Mouse (Mus musculus): ENCODE results near the gene Gm26602. TPM values are rescaled to one million over a fixed set of nuclear protein-coding genes. Genes with fewer than 3 reads are reported as not detected.
"Not testable (repeated sequence)": the region's sequence is repeated elsewhere in the genome, so short reads cannot be mapped to it uniquely, and the experiment has no call there.

The Gm26602 gene
- polyA plus RNA-seq, 1 experiment from 2014 or later: 5.3 TPM

- H3K27ac ChIP-seq (ENCODE audit: low read length): no peak overlapping the region
- 31% methylated on average over 3 of the region's 3 CpGs for WGBS
- peaks cover 25% of the 10 kb centered on the region for H3K4me1 ChIP-seq (ENCODE audit: control insufficient read depth, insufficient read depth, low read length)
- no peaks in the 10 kb centered on the region for H3K27me3 ChIP-seq (ENCODE audit: control insufficient read depth, insufficient read depth, low read length)
- no peak for ATAC-seq (ENCODE audit: insufficient number of reproducible peaks, insufficient read depth, low FRiP score, low read depth)
- H3K4me3 ChIP-seq (ENCODE audit: low read depth, low read length): no peak overlapping the region
- no peak overlapping the region for H3K4me2 ChIP-seq (replicated peaks; ENCODE audit: low read depth, low read length)
- H3K9me3 ChIP-seq (ENCODE audit: control insufficient read depth, low read depth, low read length): no peaks in the 10 kb centered on the region
- H3K36me3 ChIP-seq (ENCODE audit: control insufficient read depth, insufficient read depth, low read length): no peaks in the 10 kb centered on the region
- no peak overlapping the region for H3K9ac ChIP-seq (replicated peaks; ENCODE audit: low read depth, low read length)
Observed at GRCm38 (mm10) chr10:79879527-79879926, 31.1 kb upstream of the Gm26602 start.

DNA sequence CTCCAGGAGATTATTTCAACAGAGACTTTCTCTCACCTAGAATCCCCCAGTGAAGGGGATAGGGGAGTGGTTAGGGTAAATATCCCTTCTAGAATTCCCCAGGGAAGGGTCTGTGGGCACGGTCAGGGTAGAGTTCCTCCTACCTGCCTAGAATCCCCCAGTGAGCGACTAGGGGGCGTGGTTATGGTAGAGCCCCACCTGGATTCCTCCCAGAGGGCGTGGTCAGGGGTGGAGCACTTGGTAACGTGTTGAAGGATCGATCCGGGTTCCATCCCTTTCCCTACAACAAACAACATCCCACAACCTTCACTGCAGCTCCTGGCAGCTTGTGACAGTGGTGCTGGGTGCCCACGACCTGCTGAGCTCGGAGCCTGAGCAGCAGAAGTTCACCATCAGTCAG, 29.9 kb upstream of the Gm26602 start:
- H3K4me3 ChIP-seq (ENCODE audit: low read depth, low read length): no peak overlapping the region
- H3K9me3 ChIP-seq (ENCODE audit: control insufficient read depth, low read depth, low read length): no peaks in the 10 kb centered on the region
- no peaks in the 10 kb centered on the region for H3K27me3 ChIP-seq (ENCODE audit: control insufficient read depth, insufficient read depth, low read length)
- ATAC-seq (ENCODE audit: insufficient number of reproducible peaks, insufficient read depth, low FRiP score, low read depth): no peak
- H3K36me3 ChIP-seq (ENCODE audit: control insufficient read depth, insufficient read depth, low read length): no peaks in the 10 kb centered on the region
- H3K4me2 ChIP-seq (replicated peaks; ENCODE audit: low read depth, low read length): no peak overlapping the region
- 18% methylated on average over 9 of the region's 9 CpGs for WGBS
- no peak overlapping the region for H3K27ac ChIP-seq (ENCODE audit: low read length)
- no peak overlapping the region for H3K9ac ChIP-seq (replicated peaks; ENCODE audit: low read depth, low read length)
- peaks cover 19% of the 10 kb centered on the region for H3K4me1 ChIP-seq (ENCODE audit: control insufficient read depth, insufficient read depth, low read length)

DNA sequence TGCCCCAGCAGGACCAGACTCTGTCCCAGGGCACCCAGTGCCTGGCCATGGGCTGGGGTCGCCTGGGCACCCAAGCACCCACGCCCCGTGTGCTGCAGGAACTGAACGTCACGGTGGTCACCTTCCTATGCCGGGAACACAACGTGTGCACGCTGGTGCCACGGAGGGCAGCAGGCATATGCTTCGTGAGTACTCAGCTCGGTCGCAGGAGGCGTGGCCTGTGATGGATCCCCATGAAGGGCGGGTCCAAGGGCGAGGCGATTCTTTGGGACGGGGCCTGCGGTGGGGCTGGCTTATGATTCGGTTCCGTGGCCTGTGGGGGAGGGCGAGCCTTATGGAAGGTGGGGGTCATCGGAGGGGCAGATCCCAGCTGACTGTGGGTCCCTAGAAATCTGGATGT, 28.7 kb upstream of the Gm26602 start:
- 8% methylated on average over 22 of the region's 22 CpGs for WGBS
- Histone ChIP-seq H3K4me1 (ENCODE audit: control insufficient read depth, insufficient read depth, low read length) (peaks cover 19% of the 10 kb centered on the region), H3K4me3 (ENCODE audit: low read depth, low read length) (no peak overlapping the region), H3K9me3 (ENCODE audit: control insufficient read depth, low read depth, low read length) (no peaks in the 10 kb centered on the region), H3K36me3 (ENCODE audit: control insufficient read depth, insufficient read depth, low read length) (no peaks in the 10 kb centered on the region), H3K27me3 (ENCODE audit: control insufficient read depth, insufficient read depth, low read length) (no peaks in the 10 kb centered on the region), H3K27ac (ENCODE audit: low read length) (no peak overlapping the region), H3K4me2 (replicated peaks; ENCODE audit: low read depth, low read length) (peak overlapping the region; percentile 37), H3K9ac (replicated peaks; ENCODE audit: low read depth, low read length) (no peak overlapping the region)
- ATAC-seq (ENCODE audit: insufficient number of reproducible peaks, insufficient read depth, low FRiP score, low read depth): peak; percentile 37; the same call in 1 of the 2 replicates

GRCm38 (mm10) chr10:79883297-79884084, 27.2 kb upstream of the Gm26602 start:
- no peaks in the 10 kb centered on the region for H3K27me3 ChIP-seq (ENCODE audit: control insufficient read depth, insufficient read depth, low read length)
- H3K27ac ChIP-seq (ENCODE audit: low read length): no peak overlapping the region
- peaks cover 19% of the 10 kb centered on the region for H3K4me1 ChIP-seq (ENCODE audit: control insufficient read depth, insufficient read depth, low read length)
- no peaks in the 10 kb centered on the region for H3K36me3 ChIP-seq (ENCODE audit: control insufficient read depth, insufficient read depth, low read length)
- no peaks in the 10 kb centered on the region for H3K9me3 ChIP-seq (ENCODE audit: control insufficient read depth, low read depth, low read length)
- H3K9ac ChIP-seq (replicated peaks; ENCODE audit: low read depth, low read length): no peak overlapping the region
- ATAC-seq (ENCODE audit: insufficient number of reproducible peaks, insufficient read depth, low FRiP score, low read depth): no peak
- WGBS: 18% methylated on average over 22 of the region's 22 CpGs
- H3K4me2 ChIP-seq (replicated peaks; ENCODE audit: low read depth, low read length): no peak overlapping the region
- H3K4me3 ChIP-seq (ENCODE audit: low read depth, low read length): no peak overlapping the region

DNA sequence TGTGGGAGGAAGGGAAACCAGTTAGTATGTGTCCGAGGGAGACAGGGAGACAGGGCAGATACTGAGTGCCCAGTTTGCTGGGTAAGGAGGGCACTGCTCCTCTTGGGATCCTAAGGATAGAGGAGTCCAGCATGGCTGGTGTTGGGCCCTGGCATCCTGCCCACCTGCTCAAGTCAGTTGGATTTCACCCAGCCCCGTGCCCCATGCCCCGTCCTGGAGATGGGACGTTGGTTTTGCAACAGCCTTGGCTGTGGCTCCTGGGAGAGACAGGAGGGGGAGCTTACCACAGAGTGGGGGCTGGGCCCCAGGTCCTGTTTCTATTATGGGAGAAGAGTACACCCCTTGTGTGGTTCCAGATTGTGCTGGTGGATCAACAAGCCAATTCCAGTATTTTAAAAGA, 26.2 kb upstream of the Gm26602 start:
- Histone ChIP-seq H3K9ac (replicated peaks; ENCODE audit: low read depth, low read length) (no peak overlapping the region), H3K9me3 (ENCODE audit: control insufficient read depth, low read depth, low read length) (no peaks in the 10 kb centered on the region), H3K4me3 (ENCODE audit: low read depth, low read length) (no peak overlapping the region), H3K27ac (ENCODE audit: low read length) (no peak overlapping the region), H3K36me3 (ENCODE audit: control insufficient read depth, insufficient read depth, low read length) (no peaks in the 10 kb centered on the region), H3K4me1 (ENCODE audit: control insufficient read depth, insufficient read depth, low read length) (peaks cover 17% of the 10 kb centered on the region), H3K4me2 (replicated peaks; ENCODE audit: low read depth, low read length) (no peak overlapping the region), H3K27me3 (ENCODE audit: control insufficient read depth, insufficient read depth, low read length) (no peaks in the 10 kb centered on the region)
- WGBS: 71% methylated on average over 4 of the region's 4 CpGs
- no peak for ATAC-seq (ENCODE audit: insufficient number of reproducible peaks, insufficient read depth, low FRiP score, low read depth)

GRCm38 (mm10) chr10:79884938-79885337, 25.7 kb upstream of the Gm26602 start:
- H3K4me2 ChIP-seq (replicated peaks; ENCODE audit: low read depth, low read length); ATAC-seq (ENCODE audit: insufficient number of reproducible peaks, insufficient read depth, low FRiP score, low read depth); H3K4me3 ChIP-seq (ENCODE audit: low read depth, low read length); H3K27ac ChIP-seq (ENCODE audit: low read length); H3K9ac ChIP-seq (replicated peaks; ENCODE audit: low read depth, low read length); H3K36me3 ChIP-seq (ENCODE audit: control insufficient read depth, insufficient read depth, low read length); H3K9me3 ChIP-seq (ENCODE audit: control insufficient read depth, low read depth, low read length); H3K27me3 ChIP-seq (ENCODE audit: control insufficient read depth, insufficient read depth, low read length): not testable (repeated sequence)
- WGBS: 66% methylated on average over 2 of the region's 3 CpGs
- H3K4me1 ChIP-seq (ENCODE audit: control insufficient read depth, insufficient read depth, low read length): peaks cover 12% of the 10 kb centered on the region

DNA sequence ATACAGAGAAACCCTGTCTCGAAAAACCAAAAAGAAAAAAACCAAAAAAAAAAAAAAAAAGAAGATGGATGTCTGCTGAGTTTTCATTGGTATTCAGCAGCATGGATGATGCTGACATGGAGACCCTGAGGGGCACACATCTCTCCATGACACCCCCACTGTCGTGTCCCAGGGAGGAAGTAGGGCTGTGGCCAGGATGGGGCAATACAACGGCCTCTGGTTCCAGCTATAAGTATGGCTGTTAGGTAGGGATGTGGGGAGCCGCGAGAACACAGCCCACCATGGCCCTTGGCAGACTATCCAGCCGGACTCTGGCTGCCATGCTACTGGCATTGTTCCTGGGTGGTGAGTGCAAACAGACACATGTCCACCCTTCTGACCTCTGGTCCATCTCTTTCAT, 24.6 kb upstream of the Gm26602 start, which contains the start of gene Elane:
Gene Elane (plus strand): TSS at position 194 of the 400 bp plus-strand sequence.
- Histone ChIP-seq H3K9ac (replicated peaks; ENCODE audit: low read depth, low read length) (no peak within 1 kb of the TSS), H3K4me2 (replicated peaks; ENCODE audit: low read depth, low read length) (no peak within 1 kb of the TSS), H3K4me3 (ENCODE audit: low read depth, low read length) (no peak within 1 kb of the TSS), H3K4me1 (ENCODE audit: control insufficient read depth, insufficient read depth, low read length) (peaks cover 12% of the 10 kb centered on the region), H3K27me3 (ENCODE audit: control insufficient read depth, insufficient read depth, low read length) (no peaks in the 10 kb centered on the region), H3K27ac (ENCODE audit: low read length) (no peak within 1 kb of the TSS), H3K36me3 (ENCODE audit: control insufficient read depth, insufficient read depth, low read length) (no peaks in the 10 kb centered on the region), H3K9me3 (ENCODE audit: control insufficient read depth, low read depth, low read length) (no peaks in the 10 kb centered on the region)
- ATAC-seq (ENCODE audit: insufficient number of reproducible peaks, insufficient read depth, low FRiP score, low read depth): no peak
- 82% methylated on average over 6 of the region's 6 CpGs for WGBS

DNA sequence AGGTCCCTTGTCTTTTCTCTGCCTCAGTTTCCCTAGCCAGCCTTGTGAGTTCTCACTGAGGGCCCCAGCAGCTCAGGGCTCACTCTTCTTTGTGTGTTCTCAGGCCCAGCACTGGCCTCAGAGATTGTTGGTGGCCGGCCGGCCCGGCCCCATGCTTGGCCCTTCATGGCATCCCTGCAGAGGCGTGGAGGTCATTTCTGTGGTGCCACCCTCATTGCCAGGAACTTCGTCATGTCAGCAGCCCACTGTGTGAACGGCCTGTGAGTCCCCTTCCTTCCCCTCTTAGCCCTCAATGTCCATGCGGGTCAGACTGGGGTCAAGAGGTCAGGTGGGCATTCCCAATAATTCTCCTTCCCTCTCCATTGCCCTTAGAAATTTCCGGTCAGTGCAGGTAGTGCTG, 24.0 kb upstream of the Gm26602 start:
- no peak overlapping the region for H3K27ac ChIP-seq (ENCODE audit: low read length)
- 79% methylated on average over 8 of the region's 8 CpGs for WGBS
- no peak overlapping the region for H3K4me2 ChIP-seq (replicated peaks; ENCODE audit: low read depth, low read length)
- no peak overlapping the region for H3K9ac ChIP-seq (replicated peaks; ENCODE audit: low read depth, low read length)
- ATAC-seq (ENCODE audit: insufficient number of reproducible peaks, insufficient read depth, low FRiP score, low read depth): no peak
- H3K36me3 ChIP-seq (ENCODE audit: control insufficient read depth, insufficient read depth, low read length): no peaks in the 10 kb centered on the region
- H3K27me3 ChIP-seq (ENCODE audit: control insufficient read depth, insufficient read depth, low read length): no peaks in the 10 kb centered on the region
- peaks cover 12% of the 10 kb centered on the region for H3K4me1 ChIP-seq (ENCODE audit: control insufficient read depth, insufficient read depth, low read length)
- H3K4me3 ChIP-seq (ENCODE audit: low read depth, low read length): no peak overlapping the region
- H3K9me3 ChIP-seq (ENCODE audit: control insufficient read depth, low read depth, low read length): no peaks in the 10 kb centered on the region

DNA sequence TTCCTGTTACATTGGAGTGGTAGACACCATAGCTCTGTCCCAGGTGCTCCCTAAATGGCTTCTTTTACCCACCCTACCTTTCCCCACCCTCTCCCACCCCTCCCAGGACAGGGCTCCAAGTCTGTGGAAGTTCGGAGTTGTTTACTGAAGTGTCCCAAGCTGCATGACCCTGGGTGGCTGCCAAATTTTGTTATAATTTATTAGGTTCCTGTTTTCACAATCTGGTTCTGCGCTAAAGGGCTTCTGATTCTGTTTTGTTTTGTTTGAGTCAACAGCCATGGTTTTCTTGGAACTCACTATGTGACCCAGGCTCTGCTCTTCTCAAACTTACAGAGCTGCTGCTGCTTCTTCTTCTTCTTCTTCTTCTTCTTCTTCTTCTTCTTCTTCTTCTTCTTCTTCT, 21.3 kb upstream of the Gm26602 start:
- H3K9me3 ChIP-seq (ENCODE audit: control insufficient read depth, low read depth, low read length): no peaks in the 10 kb centered on the region
- no peak overlapping the region for H3K9ac ChIP-seq (replicated peaks; ENCODE audit: low read depth, low read length)
- no peak overlapping the region for H3K4me2 ChIP-seq (replicated peaks; ENCODE audit: low read depth, low read length)
- no peaks in the 10 kb centered on the region for H3K4me1 ChIP-seq (ENCODE audit: control insufficient read depth, insufficient read depth, low read length)
- no peak overlapping the region for H3K27ac ChIP-seq (ENCODE audit: low read length)
- H3K27me3 ChIP-seq (ENCODE audit: control insufficient read depth, insufficient read depth, low read length): no peaks in the 10 kb centered on the region
- no peak overlapping the region for H3K4me3 ChIP-seq (ENCODE audit: low read depth, low read length)
- peaks cover 4% of the 10 kb centered on the region for H3K36me3 ChIP-seq (ENCODE audit: control insufficient read depth, insufficient read depth, low read length)
- no peak for ATAC-seq (ENCODE audit: insufficient number of reproducible peaks, insufficient read depth, low FRiP score, low read depth)
- WGBS: 62% methylated on average over 2 of the region's 2 CpGs

Data from stomach, embryonic 14.5 days (tissue).